Mouse (Mus musculus): ENCODE data around the gene Myh7.

GRCm38 (mm10) chr14:54953664-54954206 is 40.7 kb downstream of the Myh7 start:
- no peak for TF ChIP-seq CTCF (IDR thresholded peaks at IDR 0.05; ENCODE audit: insufficient read depth, low read length)
- no peak for TF ChIP-seq POLR2A (IDR thresholded peaks at IDR 0.05; ENCODE audit: borderline replicate concordance, extremely low read depth, low read depth, low read length)
